Mouse (Mus musculus): ENCODE results near the gene Agtrap.

DNA sequence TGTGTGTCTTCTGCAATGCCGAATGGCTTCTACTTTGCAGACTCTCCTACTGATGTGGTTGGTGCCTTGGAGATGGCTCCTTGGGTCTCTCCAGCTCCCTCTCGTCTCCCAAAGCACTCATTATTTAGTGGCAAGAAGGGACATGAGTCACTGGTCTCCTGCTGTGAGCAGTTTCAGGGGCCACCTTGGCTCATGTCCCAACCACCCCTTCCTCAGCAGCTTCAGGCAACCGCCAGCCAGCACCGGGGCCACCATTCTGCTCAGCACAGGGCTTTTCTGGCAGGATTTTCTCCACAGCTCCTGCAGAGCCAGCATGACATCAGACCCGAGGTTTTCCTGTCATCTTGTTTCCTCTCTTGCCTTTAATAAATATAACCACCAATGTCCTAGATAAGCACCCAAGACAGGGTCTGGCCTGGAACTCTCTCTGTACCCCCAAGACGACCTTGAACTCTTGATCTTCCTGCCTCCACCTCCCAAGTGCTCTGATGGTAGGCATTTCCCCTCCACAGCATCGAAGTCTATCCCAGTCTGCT lies 20.8 kb upstream of the Agtrap start:
- TF ChIP-seq CTCF (IDR thresholded peaks at IDR 0.05; ENCODE audit: control insufficient read depth, insufficient read depth, insufficient replicate concordance, low read depth, low read length) = no peak
- no peak for TF ChIP-seq POLR2A (IDR thresholded peaks at IDR 0.05; ENCODE audit: control insufficient read depth, low read depth, low read length)

Data from testis, adult 2 months (tissue).